Mouse (Mus musculus) Patski (cell line): Measurements from ENCODE around the gene Hexim1. TPM values are rescaled to one million over a fixed set of nuclear protein-coding genes. Genes with fewer than 3 reads are reported as not detected.

Source experiments
- ATAC-seq: fragments of 100-300 bp; one replicate; pipeline ENCODE4 v1.8.0; 2021
- CTCF ChIA-PET: fragments of 350-600 bp; sonication (Branson Sonifier 250); formaldehyde crosslinking; loops from one replicate; lab custom pipeline; 2022; ENCODE audit warnings: inconsistent platforms; lab: Charles Lee
- POLR2A ChIA-PET: fragments of 350-600 bp; sonication (Branson Sonifier 250); formaldehyde crosslinking; loops from one replicate; lab custom pipeline; 2022; ENCODE audit warnings: antibody characterized with exemption, inconsistent platforms; lab: Charles Lee
- DNase-seq: peaks from one replicate; pipeline ENCODE4 v3.0.0-alpha.2; 2011; ENCODE audit warnings: low read depth, low spot score
- H3K27me3 ChIP-seq: fragments of 371-371 bp; one replicate; pipeline ENCODE4 v1.5.1; 2021
- CTCF ChIP-seq: fragments of 100-300 bp; IDR thresholded peaks from one replicate; pipeline ENCODE4 v1.5.1; 2021
- in situ Hi-C: fragments of 300-500 bp; cut with MboI; formaldehyde crosslinking; loops from 3 replicates; pipeline ENCODE4 v1.11.1; 2018; ENCODE audit warnings: low pct_unique_long_range_greater_than_20kb, mixed read lengths
- polyA plus RNA-seq: library from polyadenylated mRNA; unstranded; gene quantifications from one replicate; pipeline ENCODE4 v1.2.3, GENCODE M21; 2021

Hexim1 gene
- polyA plus RNA-seq, 1 experiment from 2014 or later = 47.5 TPM

DNA sequence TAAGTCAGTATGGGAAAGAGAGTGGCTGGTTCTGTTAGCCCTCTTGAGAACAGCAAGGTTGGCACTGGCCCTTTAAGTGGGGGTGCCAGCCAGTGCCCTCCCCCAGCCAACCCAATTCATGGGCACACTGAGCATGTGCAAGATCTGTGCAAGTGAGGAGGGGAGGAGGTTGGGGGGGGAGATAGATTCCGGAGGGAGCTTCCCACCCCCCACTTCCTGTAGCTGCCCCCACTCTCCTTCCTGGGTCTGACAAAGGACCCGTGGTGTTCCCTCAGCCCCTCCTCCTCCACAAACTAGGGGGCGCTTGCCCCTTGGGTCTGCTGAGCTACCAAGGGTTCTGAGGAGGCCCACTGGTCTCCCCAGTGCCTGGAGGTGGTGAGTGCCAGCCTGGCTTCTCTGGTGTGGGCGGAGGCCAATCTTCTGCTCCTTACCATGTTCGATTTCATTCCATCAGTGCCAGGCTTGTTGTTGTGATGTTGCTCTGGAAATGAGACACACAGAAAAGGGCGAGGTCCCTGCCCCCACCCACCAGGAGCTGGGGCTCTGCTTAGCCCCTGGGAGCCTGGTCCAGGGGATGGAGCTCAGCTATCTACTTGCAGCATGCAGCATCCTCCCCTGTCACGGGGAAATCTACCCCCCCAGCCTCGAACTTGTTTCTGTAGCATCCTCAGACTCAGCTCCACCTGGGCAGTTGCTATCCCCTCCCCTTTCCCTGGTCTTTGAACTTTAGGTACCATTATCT, 26.6 kb downstream of the Hexim1 start:
- in situ Hi-C loops = no loop called here
- DNase-seq (no peak), ATAC-seq (peak; percentile 44)
- ChIA-PET POLR2A (interaction anchor here (0.5 to 4.5 kb wide), 7 partner anchors 10 to 1632 kb away, joined by 3 to 48 read pairs (median 5); partner anchors contain the start of genes Hexim1 and Hexim2), CTCF (interaction anchor here (0.8 to 5.0 kb wide), 8 partner anchors 9 to 83 kb away, joined by 3 to 30 read pairs (median 4); partner anchors contain the start of gene Hexim1)
- TF ChIP-seq CTCF = no peak
- H3K27me3 ChIP-seq = no peaks in the 10 kb centered on the region

DNA sequence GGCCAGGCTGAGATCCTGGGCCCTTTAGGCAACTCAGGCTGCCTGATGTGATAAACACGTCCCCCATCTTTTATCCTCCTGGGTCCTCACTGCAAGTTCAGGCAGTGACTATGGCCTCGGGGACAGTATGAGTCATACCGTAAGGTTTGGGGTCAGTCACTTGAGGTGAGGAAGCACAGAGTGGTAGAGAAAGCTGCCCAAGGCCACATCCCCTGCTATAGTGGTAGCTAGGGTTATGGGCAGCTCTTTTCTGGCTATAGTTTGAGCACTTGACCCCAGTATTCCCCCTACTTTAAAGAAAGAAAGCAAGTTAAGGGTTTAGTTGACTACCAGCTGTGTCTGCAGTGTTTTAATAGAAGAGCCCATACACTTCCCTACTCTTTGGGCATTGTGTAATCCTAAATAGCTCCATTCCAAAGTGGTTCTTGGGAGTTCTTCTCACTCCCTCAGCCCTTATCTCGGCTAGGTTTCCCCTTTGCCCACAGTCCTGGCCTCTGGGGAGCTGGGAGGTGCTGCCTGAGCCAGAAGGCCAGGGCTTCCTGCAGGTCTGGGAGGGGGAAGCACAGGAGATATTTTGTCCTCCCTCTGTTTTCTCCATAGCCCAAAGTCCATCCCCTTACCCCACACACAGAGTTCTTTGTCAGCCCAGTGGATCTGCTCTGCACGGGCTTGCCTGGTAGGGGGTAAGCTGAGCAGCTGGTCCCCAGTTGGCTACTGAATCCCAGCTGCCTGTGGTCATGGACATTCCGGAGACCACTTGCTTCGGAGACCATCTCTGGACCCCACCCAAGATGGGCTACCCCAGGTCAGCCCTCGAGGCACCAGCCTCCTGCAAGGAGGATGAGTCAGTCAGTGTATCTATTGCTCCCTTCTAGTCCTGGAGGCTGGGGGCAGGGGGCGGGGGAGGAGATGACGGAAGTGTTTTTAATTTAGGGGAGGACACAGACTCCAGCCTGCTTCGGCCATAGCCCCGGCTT, 28.6 kb downstream of the Hexim1 start:
- H3K27me3 ChIP-seq = no peaks in the 10 kb centered on the region
- DNase-seq (no peak), ATAC-seq (peak; percentile 28)
- ChIA-PET CTCF (interaction anchor here (0.7 to 5.0 kb wide), 5 partner anchors 10 to 42 kb away, joined by 4 to 30 read pairs (median 5); partner anchors contain the start of gene Hexim1), POLR2A (interaction anchor here (1.0 to 4.5 kb wide), 3 partner anchors 12 to 27 kb away, joined by 4 to 48 read pairs (median 8); partner anchors contain the start of gene Hexim2)
- in situ Hi-C loops = no loop called here
- no peak for TF ChIP-seq CTCF

DNA sequence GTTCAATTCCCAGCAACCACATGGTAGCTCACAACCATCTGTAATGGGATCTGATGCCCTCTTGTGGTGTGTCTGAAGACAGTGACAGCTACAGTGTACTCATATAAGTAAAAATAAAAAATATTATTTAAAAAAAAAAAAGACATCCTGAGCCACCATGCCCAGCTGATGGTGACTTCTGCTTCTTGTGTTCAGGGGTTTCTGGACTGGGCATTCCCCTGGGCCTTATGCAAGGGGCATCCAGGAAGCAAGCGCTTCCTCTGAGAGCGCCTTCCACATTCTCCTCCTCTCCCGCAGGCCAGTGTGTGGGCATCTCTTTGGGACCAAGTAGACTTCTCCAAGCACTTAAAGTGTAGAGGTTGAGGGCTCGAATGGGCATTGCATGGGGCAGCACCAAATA, 30.4 kb downstream of the Hexim1 start:
- CTCF ChIA-PET = interaction anchor here (1.9 kb wide), 1 partner anchor 12 kb away, joined by 6 read pairs; no protein-coding TSS in a partner anchor
- no peaks in the 10 kb centered on the region for H3K27me3 ChIP-seq
- in situ Hi-C loops = no loop called here
- POLR2A ChIA-PET = interaction anchor here (1.1 to 3.2 kb wide), 2 partner anchors 29 to 32 kb away, joined by 6 to 8 read pairs; no protein-coding TSS in a partner anchor
- DNase-seq (no peak), ATAC-seq (no peak)
- no peak for TF ChIP-seq CTCF

DNA sequence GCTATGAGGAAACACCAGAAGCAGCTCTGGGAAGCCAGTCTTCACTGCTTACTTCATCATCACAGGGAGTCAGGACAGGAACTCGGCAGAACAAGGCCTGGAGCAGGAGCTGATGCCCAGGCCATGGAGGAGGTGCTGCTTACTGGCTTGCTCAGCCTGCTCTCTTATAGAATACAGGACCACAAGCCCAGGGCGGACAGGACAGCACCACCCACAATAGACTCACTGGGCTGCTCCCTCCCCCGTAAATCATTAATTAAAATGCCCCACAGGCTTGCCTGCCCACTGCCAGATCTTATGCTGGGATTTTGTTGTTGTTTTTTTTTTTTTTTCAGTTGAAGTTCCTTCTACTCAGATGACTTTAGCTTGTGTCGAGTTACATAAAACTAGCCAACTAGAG, 31.7 kb downstream of the Hexim1 start:
- DNase-seq (no peak), ATAC-seq (no peak)
- H3K27me3 ChIP-seq = no peaks in the 10 kb centered on the region
- TF ChIP-seq CTCF = no peak
- in situ Hi-C loops = no loop called here
- POLR2A ChIA-PET = interaction anchor here (3.2 kb wide), 1 partner anchor 31 kb away, joined by 8 read pairs; no protein-coding TSS in a partner anchor
- CTCF ChIA-PET = interaction anchor here (1.9 kb wide), 1 partner anchor 11 kb away, joined by 6 read pairs; no protein-coding TSS in a partner anchor

DNA sequence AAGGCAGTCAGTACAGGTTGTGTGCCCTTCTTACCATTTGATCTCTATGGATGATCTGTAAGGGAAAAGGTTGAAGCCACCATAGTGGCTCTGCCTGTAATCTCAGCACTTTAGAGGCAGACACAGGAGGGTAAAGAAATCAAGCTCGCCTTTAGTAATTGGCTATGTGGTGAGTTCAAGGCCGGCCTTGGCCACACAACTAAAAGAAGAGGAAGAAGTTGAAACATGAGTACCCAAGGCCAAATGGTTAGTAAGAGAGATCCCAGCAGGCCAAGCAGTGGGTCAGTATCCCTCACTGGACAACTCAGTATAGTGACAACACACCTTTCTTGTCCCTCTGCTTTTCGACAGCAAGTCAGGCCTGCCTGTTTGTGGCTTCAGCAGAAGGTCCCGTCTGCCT, 33.7 kb downstream of the Hexim1 start:
- no peaks in the 10 kb centered on the region for H3K27me3 ChIP-seq
- DNase-seq = no peak
- no peak for TF ChIP-seq CTCF
- ChIA-PET POLR2A (no interaction called here), CTCF (no interaction called here)
- no peak for ATAC-seq
- in situ Hi-C loops = loop anchor here (10.0 kb wide), 1 partner anchor 45 kb away; the partner anchor contains the start of genes Acbd4 and Plcd3

DNA sequence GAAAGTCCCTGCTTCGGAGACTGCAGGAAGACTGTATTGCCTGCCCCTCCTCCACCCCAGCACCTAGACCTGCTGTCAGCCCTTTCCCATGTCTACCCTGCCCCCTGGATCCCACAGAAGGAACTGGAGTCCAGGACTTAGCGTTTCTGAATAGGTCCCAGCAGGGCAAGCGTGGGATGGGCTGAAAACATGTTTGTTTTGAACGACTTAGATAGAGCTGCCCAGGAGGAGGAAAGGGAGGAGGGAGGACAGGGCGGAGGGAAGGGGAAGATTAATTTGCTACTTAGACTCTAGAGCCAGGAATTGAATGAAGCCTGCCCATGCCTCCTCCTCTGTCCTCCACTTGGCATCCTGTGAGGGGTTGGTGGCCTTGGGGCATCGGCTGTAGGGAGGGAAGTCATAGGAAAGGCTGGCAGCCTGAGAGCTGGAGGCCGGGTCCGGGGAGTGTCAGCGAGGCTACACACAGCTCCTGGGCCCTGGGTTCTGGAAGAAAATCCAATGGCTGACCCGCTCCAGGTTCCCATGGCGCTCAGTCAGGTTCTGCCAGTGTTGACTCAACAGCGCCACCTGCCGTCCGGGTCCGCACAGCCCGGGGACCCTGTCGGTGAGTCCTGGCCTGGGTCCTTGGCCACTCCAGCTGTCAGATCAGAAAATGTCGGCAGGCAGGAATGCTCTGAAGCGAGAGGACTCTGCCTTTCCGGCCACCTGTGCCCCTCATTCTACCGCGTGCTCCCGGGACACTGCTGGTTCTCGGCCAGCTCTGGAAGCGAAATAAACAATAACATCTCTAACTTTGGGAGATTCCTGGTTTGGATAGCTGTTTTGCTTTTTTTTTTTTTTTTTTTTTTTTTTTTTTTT, 42.8 kb downstream of the Hexim1 start:
- ATAC-seq = peak; percentile 94
- DNase-seq = no peak
- in situ Hi-C loops = loop anchor here (5.0 to 10.0 kb wide), 2 partner anchors 37 to 54 kb away; partner anchors contain the start of genes Acbd4 and Plcd3
- ChIA-PET POLR2A (interaction anchor here (0.6 to 3.4 kb wide), 11 partner anchors 14 to 236 kb away, joined by 3 to 49 read pairs (median 4); partner anchors contain the start of genes Acbd4, Hexim1 and Plcd3), CTCF (interaction anchor here (0.7 to 3.6 kb wide), 19 partner anchors 10 to 177 kb away, joined by 3 to 42 read pairs (median 6); partner anchors contain the start of genes Acbd4, Hexim1, Hexim2 and Plcd3)
- TF ChIP-seq CTCF = peak; percentile 80
- no peaks in the 10 kb centered on the region for H3K27me3 ChIP-seq

DNA sequence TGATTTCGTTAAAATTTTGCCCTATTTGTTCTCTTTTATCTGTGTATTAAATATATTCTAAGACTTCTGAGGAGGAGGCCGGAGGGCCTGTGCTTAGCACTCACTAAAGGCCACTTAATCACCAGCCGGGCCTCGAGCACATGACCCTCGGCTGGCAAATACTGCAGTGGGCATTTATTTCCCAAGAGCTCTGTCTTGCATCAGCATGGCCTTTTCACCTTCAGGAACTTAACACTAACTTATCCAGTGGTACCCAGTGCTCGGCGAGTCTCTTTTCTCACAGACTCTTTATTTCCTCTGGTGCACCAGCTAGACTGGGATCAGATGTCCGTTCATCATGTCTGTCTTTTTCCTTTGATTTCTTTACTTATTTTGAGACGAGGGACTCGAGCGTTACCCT, 44.7 kb downstream of the Hexim1 start:
- no peak for DNase-seq
- POLR2A ChIA-PET = interaction anchor here (0.6 kb wide), 1 partner anchor 26 kb away, joined by 3 read pairs; no protein-coding TSS in a partner anchor
- in situ Hi-C loops = loop anchor here (5.0 kb wide), 1 partner anchor 167 kb away; no protein-coding TSS in a partner anchor
- ATAC-seq = no peak
- H3K27me3 ChIP-seq = no peaks in the 10 kb centered on the region
- no peak for TF ChIP-seq CTCF
- CTCF ChIA-PET = interaction anchor here (3.1 to 3.6 kb wide), 3 partner anchors 32 to 59 kb away, joined by 35 to 42 read pairs (median 39); partner anchors contain the start of genes Acbd4, Hexim2 and Plcd3

DNA sequence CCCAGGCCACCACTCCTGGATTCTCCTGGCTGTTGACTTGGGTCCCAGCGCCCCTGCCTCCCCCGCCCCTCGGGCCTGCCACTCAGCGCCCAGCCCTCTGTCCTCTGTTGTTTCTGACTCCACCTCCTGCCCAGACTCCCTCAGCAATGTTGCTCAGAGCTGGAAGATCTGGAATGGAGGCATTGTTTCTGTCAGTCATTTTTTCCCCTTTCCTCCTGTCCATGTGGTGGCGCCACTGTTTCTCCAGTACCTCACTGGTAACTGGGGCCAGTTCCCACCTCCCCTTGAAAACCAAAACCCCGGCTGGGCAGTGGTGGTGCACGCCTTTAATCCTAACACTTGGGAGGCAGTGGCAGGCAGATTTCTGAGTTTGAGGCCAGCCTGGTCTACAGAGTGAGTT, 45.4 kb downstream of the Hexim1 start:
- ChIA-PET CTCF (no interaction called here), POLR2A (interaction anchor here (0.6 kb wide), 1 partner anchor 26 kb away, joined by 3 read pairs; no protein-coding TSS in a partner anchor)
- in situ Hi-C loops = loop anchor here (5.0 kb wide), 1 partner anchor 166 kb away; no protein-coding TSS in a partner anchor
- ATAC-seq (no peak), DNase-seq (no peak)
- no peaks in the 10 kb centered on the region for H3K27me3 ChIP-seq
- TF ChIP-seq CTCF = peak; percentile 35

DNA sequence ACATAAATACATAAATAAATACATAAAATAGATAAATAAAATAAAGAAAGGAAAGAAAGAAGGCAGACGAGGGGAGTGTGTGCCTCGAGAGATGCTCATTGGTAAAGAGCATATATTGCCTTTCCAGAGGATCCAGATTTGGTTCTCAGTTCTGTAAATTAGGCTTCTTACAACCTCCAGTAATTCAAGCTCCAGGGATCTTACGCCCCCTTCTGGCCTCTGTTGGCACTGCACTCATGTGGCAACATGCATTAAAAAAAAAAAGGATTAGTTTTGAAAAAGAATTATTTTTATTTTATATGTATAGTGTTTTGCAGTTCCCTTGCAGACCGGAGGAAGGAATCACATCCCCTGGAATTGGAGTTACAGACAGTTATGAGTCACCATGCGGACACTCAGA, 46.1 kb downstream of the Hexim1 start:
- CTCF ChIA-PET = no interaction called here
- DNase-seq (no peak), ATAC-seq (no peak)
- H3K27me3 ChIP-seq = no peaks in the 10 kb centered on the region
- peak; percentile 78 for TF ChIP-seq CTCF
- in situ Hi-C loops = loop anchor here (5.0 kb wide), 1 partner anchor 165 kb away; no protein-coding TSS in a partner anchor
- POLR2A ChIA-PET = no interaction called here
